Mouse (Mus musculus) embryonic facial prominence, embryonic 12.5 days (tissue): Measurements from ENCODE around the gene Fxyd3. TPM values are rescaled to one million over a fixed set of nuclear protein-coding genes. Genes with fewer than 3 reads are reported as not detected.

ENCODE experiments used
- ATAC-seq: fragments of 200-750 bp; cut with Nextera tagmentation; 2 replicates; pipeline ENCODE4 v1.8.0; 2017; ENCODE audit not compliant: insufficient number of reproducible peaks, insufficient read depth, low FRiP score, low TSS enrichment
- H3K27ac ChIP-seq: fragments of 300-500 bp; sonication (generic); 2 replicates; pipeline ENCODE4 v1.5.1; 2016; ENCODE audit warnings: mild to moderate bottlenecking
- H3K27me3 ChIP-seq: fragments of 300-500 bp; sonication (generic); 2 replicates; pipeline ENCODE4 v1.6.1; 2016; ENCODE audit warnings: mild to moderate bottlenecking, moderate library complexity
- H3K36me3 ChIP-seq: fragments of 300-500 bp; sonication (generic); 2 replicates; pipeline ENCODE4 v1.6.1; 2016; ENCODE audit warnings: mild to moderate bottlenecking
- H3K4me1 ChIP-seq: fragments of 300-500 bp; sonication (generic); 2 replicates; pipeline ENCODE4 v1.6.1; 2016
- H3K4me2 ChIP-seq: fragments of 300-500 bp; sonication (generic); replicated peaks from 2 replicates; pipeline ENCODE4 v1.6.1; 2016; ENCODE audit warnings: mild to moderate bottlenecking, moderate library complexity
- H3K4me3 ChIP-seq: fragments of 300-500 bp; sonication (generic); 2 replicates; pipeline ENCODE4 v1.5.1; 2016; ENCODE audit warnings: mild to moderate bottlenecking
- H3K9ac ChIP-seq: fragments of 300-500 bp; sonication (generic); 2 replicates; pipeline ENCODE4 v1.6.1; 2016; ENCODE audit warnings: mild to moderate bottlenecking, moderate library complexity
- H3K9me3 ChIP-seq: fragments of 300-500 bp; sonication (generic); 2 replicates; pipeline ENCODE4 v1.6.1; 2016; ENCODE audit warnings: mild to moderate bottlenecking, moderate library complexity
- WGBS: fragments of 180-500 bp; shearing (Covaris S2); methylation state at CpG from one replicate; pipeline ENCODE4 v1.1.7; 2016; 5-methylcytosine and 5-hydroxymethylcytosine counted together
- polyA plus RNA-seq: library from polyadenylated mRNA; unstranded; fragments of >200 nt; fragmentation: Nextera tagmentation; extraction: Ambion mirVana; gene quantifications from 2 replicates; pipeline ENCODE4 v1.2.1, GENCODE M21; 2016

Fxyd3 gene
- polyA plus RNA-seq, 1 experiment from 2014 or later, result 16.6 TPM

DNA sequence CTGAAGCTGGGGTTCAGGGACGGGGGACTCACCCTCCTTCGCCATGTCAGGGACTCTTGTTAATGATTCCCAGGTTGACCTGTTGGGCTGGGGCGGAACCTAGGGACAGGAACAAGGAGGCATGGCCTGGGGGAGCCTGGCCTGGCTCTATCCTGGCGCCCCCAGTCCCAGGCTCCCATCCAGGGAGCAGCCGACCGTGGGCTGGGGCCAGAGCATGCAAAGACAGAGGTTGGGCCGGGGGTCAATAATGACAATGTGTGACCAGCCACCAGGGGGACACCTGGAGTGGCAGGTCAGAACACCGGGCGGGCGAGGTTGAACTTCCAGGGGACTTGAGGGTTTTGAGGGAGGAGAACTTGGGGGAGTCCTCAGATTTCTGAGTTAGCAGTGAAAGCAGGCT is 38.1 kb upstream of the Fxyd3 start:
- ATAC-seq, result 0 out of 2 replicates have a peak, but pooled peaks have one; percentile 11
- Histone ChIP-seq H3K4me1 (peaks cover 12% of the 10 kb centered on the region), H3K9ac (no peak overlapping the region), H3K4me3 (no peak overlapping the region), H3K36me3 (no peaks in the 10 kb centered on the region), H3K4me2 (peak overlapping the region; percentile 26), H3K9me3 (no peaks in the 10 kb centered on the region), H3K27me3 (0 out of 2 replicates have a peak, but pooled peaks cover 3% of the 10 kb centered on the region), H3K27ac (no peak overlapping the region)
- WGBS, result 49% methylated on average over 10 of the region's 10 CpGs

DNA sequence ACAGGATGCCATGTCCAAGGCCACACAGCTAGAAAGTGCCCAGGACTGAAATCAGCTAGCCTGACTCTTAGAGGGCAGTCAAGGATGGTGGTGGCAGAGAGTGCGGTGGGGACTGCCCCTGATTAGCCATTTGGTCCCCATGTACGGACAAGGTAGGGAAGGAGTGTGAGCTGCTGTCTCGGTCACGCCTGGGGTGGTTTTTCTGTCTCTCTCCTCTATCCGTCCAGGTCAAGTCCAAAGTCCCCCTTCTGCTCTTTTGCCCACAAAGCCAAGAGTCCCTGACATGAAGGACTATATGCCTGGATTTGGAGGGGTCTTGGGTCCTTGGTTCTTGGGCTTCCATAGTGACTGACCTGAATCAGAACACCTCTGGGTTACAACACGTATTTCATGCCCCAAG is 37.3 kb upstream of the Fxyd3 start:
- H3K27me3 ChIP-seq, result 0 out of 2 replicates have a peak, but pooled peaks cover 3% of the 10 kb centered on the region
- H3K27ac ChIP-seq, result no peak overlapping the region
- no peak overlapping the region for H3K4me3 ChIP-seq
- H3K9ac ChIP-seq, result no peak overlapping the region
- no peaks in the 10 kb centered on the region for H3K36me3 ChIP-seq
- WGBS, result 75% methylated on average over 6 of the region's 6 CpGs
- no peaks in the 10 kb centered on the region for H3K9me3 ChIP-seq
- H3K4me2 ChIP-seq, result no peak overlapping the region
- H3K4me1 ChIP-seq, result peaks cover 12% of the 10 kb centered on the region
- no peak for ATAC-seq

DNA sequence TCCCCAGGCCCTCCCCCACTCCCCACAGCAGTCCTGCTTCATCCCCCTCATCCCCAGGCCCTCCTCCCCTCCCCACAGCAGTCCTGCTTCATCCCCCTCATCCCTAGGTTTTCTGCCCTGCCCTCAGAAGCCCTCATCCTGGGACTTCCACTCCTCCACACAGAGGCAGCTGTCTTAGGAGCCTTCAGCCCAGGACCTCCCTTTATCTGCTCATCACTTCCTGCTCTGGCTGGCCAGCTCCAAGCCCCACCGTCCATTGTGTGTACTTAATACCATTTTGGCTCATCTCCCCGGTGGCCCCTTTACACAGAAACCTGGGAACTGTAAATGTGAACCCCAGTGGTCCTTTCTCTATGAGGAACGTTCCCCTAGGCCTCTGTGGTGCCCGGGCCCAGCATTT is 35.5 kb upstream of the Fxyd3 start:
- Histone ChIP-seq H3K9ac (no peak overlapping the region), H3K4me1 (peaks cover 12% of the 10 kb centered on the region), H3K27me3 (0 out of 2 replicates have a peak, but pooled peaks cover 3% of the 10 kb centered on the region), H3K36me3 (no peaks in the 10 kb centered on the region), H3K27ac (no peak overlapping the region), H3K4me3 (no peak overlapping the region), H3K4me2 (no peak overlapping the region), H3K9me3 (no peaks in the 10 kb centered on the region)
- WGBS, result 46% methylated on average over 4 of the region's 4 CpGs
- ATAC-seq, result no peak

DNA sequence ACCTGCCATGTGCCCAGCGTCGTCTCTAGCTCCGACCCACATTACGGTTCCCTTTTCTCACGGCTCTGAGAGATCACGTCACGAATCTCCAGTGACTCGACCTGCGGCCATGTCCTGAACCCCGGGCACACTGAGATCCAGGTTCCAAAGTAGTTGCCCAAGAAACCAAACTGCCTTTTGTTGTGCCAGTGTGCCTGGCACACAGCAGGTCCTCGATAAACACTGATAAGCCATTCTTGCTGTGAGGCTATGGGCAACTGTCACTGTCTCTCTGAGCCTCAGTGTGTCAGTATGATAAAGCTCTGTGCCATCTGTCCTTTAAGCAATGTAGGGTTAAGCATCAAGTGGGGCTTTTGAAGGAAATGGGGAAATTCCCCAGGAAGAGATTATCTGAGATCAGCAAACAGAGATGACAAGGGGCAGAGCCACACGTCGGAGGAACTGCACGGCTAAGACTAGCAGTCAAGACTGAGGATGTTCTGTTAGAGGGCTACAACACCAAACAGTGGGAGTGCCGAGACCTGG is 34.4 kb upstream of the Fxyd3 start:
- no peak overlapping the region for H3K27ac ChIP-seq
- H3K4me3 ChIP-seq, result no peak overlapping the region
- no peak overlapping the region for H3K9ac ChIP-seq
- WGBS, result 80% methylated on average over 15 of the region's 15 CpGs
- H3K9me3 ChIP-seq, result no peaks in the 10 kb centered on the region
- no peaks in the 10 kb centered on the region for H3K36me3 ChIP-seq
- no peak for ATAC-seq
- peaks cover 9% of the 10 kb centered on the region for H3K4me1 ChIP-seq
- no peak overlapping the region for H3K4me2 ChIP-seq
- H3K27me3 ChIP-seq, result 0 out of 2 replicates have a peak, but pooled peaks cover 3% of the 10 kb centered on the region

DNA sequence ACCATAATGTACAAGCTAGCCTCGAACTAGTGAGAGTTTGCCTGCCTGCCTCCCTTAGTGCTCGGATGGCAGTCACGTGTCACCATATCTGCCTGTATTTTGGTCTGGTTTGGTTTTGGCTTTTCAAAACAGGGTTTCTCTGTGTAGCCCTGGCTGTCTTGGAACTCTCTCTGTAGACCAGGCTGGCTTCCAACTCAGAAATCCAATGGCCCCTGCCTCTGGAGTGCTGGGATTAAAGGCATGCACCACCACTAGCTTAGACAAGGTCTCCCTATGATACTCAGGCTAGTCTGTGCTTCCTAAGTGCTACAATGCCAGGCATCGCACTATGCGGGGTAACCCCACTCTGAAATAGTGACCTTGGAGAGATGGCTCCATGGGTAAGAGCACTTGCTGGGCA is 33.3 kb upstream of the Fxyd3 start:
- no peak overlapping the region for H3K27ac ChIP-seq
- no peaks in the 10 kb centered on the region for H3K36me3 ChIP-seq
- no peaks in the 10 kb centered on the region for H3K27me3 ChIP-seq
- no peak overlapping the region for H3K4me2 ChIP-seq
- no peaks in the 10 kb centered on the region; the same call in 1 of the 2 replicates for H3K4me1 ChIP-seq
- no peaks in the 10 kb centered on the region for H3K9me3 ChIP-seq
- H3K4me3 ChIP-seq, result no peak overlapping the region
- no peak for ATAC-seq
- 82% methylated on average over 5 of the region's 5 CpGs for WGBS
- no peak overlapping the region for H3K9ac ChIP-seq

DNA sequence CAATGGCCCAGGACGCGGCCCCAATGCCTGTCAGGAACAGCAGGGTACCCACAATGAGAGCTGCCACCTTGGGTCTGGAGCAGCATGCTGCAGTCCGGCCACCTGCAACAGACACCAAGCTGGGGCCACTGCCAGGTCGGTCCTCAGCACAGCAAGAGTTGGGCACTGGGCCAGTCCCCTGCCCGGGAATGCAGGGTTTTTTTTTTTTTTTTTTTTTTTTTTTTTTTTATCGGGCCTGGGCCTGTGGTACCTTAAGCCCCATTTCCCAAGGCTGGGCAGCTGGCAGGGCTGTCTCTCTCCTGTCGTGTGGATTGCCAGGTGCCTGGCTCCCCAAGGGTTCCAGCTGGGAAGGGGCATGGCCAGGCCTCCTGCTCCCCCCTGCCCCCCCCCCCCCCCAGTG is 32.6 kb upstream of the Fxyd3 start:
- no peak for ATAC-seq
- WGBS, result 44% methylated on average over 7 of the region's 7 CpGs

DNA sequence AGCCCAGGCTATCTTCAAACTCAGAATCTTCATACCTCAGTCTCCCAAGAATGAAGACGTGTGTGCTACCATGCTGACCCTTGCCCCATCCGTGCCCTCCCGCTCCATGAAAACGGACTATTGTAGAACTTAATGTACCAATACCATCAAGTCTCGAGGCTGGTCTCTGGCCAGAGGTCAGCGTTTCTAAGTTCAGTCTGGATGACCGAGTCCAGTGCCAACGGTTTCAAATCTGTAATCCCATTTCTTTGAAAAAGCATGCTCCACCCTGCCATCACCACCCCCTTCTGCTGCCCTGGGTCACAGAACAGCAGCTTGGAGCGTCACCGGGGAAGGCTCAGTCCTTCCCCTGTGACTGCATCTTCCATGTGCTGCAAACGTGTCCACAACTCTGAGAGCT is 31.3 kb upstream of the Fxyd3 start:
- WGBS, result 84% methylated on average over 11 of the region's 11 CpGs
- Histone ChIP-seq H3K4me3 (no peak overlapping the region), H3K4me1 (no peaks in the 10 kb centered on the region; the same call in 1 of the 2 replicates), H3K27me3 (peaks cover 5% of the 10 kb centered on the region), H3K9ac (no peak overlapping the region), H3K27ac (no peak overlapping the region), H3K4me2 (no peak overlapping the region), H3K36me3 (no peaks in the 10 kb centered on the region), H3K9me3 (no peaks in the 10 kb centered on the region)
- no peak for ATAC-seq

More for the DNA sequence above, 32.6 kb upstream of the Fxyd3 start:
- no peaks in the 10 kb centered on the region for H3K27me3 ChIP-seq
- no peaks in the 10 kb centered on the region; the same call in 1 of the 2 replicates for H3K4me1 ChIP-seq
- H3K36me3 ChIP-seq, result no peaks in the 10 kb centered on the region
- no peaks in the 10 kb centered on the region for H3K9me3 ChIP-seq
- H3K9ac ChIP-seq, result no peak overlapping the region
- no peak overlapping the region for H3K4me3 ChIP-seq
- no peak overlapping the region for H3K4me2 ChIP-seq
- no peak overlapping the region for H3K27ac ChIP-seq

DNA sequence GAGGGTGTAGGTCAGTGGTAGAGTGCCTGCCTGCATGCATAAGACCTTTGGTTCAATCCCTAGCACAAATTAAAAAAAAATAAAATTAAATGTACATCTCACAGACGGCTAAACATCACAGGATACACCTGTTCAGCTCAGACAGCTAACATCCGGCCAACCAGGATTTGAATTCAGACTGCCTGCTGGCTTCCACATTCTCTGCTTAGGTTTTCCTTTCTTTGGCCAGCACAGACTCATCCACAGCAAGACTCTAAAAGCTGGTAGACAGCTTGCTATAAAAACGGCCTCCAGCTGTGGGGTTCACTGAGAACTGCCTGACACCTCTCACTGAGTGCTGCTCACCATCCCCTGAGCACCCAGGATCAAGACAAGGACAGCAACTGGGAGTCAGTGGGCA is 29.7 kb upstream of the Fxyd3 start:
- Histone ChIP-seq H3K27ac (no peak overlapping the region), H3K9ac (no peak overlapping the region), H3K4me3 (no peak overlapping the region), H3K4me2 (no peak overlapping the region), H3K4me1 (no peaks in the 10 kb centered on the region; the same call in 1 of the 2 replicates), H3K27me3 (peaks cover 5% of the 10 kb centered on the region), H3K9me3 (no peaks in the 10 kb centered on the region), H3K36me3 (no peaks in the 10 kb centered on the region)
- no peak for ATAC-seq
- 63% methylated on average over 3 of the region's 3 CpGs for WGBS

DNA sequence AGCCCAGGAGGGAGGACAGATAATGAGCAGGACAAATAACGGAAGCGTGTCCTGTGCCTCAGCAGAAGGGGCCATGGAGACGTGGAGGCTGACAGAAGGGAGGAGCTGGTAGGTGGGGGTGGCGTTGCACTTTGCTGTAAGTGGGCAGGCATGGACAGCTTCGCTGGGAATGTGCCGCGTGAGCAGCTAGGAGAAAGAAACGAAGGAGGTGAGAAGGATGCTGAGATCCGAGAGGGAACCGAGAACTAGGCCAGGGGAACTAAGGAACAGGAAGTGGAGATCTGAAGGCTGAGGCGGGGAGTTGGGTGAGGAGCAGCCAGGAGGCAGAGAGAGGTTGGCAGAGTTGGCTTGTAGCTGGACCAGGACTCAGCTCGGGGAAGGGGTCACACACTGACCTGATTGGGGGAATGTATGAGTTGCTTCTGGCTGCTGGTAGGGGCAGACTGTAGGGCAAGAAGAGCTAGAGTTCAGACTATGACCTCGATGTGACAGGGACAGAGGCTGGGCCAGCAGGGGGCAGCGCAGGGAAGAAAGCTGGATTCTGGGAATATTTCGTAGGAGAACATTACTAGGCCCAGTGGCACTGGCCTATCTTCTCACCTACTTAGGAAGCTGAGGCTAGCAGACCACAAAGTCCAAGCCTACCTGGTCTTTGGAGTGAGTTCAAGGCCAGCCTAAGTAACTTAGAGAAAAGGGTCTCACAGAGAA is 28.7 kb upstream of the Fxyd3 start:
- WGBS, result 61% methylated on average over 15 of the region's 15 CpGs
- no peak overlapping the region for H3K27ac ChIP-seq
- no peaks in the 10 kb centered on the region for H3K36me3 ChIP-seq
- H3K27me3 ChIP-seq, result peaks cover 5% of the 10 kb centered on the region
- no peak overlapping the region for H3K4me2 ChIP-seq
- no peak for ATAC-seq
- H3K9ac ChIP-seq, result no peak overlapping the region
- H3K4me3 ChIP-seq, result no peak overlapping the region
- H3K4me1 ChIP-seq, result no peaks in the 10 kb centered on the region; the same call in 1 of the 2 replicates
- H3K9me3 ChIP-seq, result no peaks in the 10 kb centered on the region

DNA sequence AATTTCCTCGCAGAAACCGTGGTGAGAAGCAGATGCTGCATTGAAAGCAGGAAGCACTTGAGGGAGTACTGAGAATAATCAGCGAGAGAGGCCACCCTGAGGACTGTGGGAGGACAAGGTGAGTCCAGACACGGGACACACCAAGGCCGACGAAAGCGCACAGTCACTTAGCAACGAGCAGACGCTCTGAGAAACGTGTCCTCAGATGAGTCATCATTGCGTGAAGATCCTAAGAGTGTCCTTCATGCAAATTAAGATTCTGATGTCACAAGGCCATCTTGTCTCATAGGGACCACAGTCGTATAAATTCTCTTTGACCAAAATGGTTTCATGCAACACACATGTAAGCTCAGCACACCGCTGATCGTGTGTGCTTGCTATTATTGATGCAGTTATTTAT is 24.3 kb upstream of the Fxyd3 start:
- no peak overlapping the region for H3K4me3 ChIP-seq
- H3K4me1 ChIP-seq, result peaks cover 4% of the 10 kb centered on the region; the same call in 1 of the 2 replicates
- no peak overlapping the region for H3K9ac ChIP-seq
- H3K36me3 ChIP-seq, result no peaks in the 10 kb centered on the region
- peaks cover 5% of the 10 kb centered on the region for H3K27me3 ChIP-seq
- no peak overlapping the region for H3K4me2 ChIP-seq
- H3K27ac ChIP-seq, result no peak overlapping the region
- ATAC-seq, result no peak
- WGBS, result 83% methylated on average over 14 of the region's 14 CpGs
- no peaks in the 10 kb centered on the region for H3K9me3 ChIP-seq

DNA sequence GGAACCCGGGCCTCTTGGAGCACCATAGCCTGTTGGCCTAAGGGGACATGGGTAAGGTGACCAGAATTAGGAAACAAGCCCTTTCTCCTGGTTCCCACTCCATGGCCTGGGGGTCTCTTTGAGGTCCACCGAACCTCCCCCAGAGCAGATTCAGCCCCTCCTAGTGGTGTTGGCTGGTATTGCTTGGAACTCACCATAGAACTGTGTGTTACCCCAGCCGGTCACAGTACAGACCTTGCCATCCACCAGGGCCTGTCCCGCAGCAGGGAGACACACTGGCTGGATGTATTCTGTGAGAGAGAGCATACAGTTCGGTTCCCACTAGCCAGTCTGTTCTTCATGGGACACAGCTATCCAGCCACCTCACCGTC is 23.1 kb upstream of the Fxyd3 start:
- Histone ChIP-seq H3K9ac (no peak overlapping the region), H3K27ac (no peak overlapping the region), H3K4me1 (0 out of 2 replicates have a peak, but pooled peaks cover 4% of the 10 kb centered on the region), H3K27me3 (peaks cover 5% of the 10 kb centered on the region), H3K4me3 (no peak overlapping the region), H3K9me3 (no peaks in the 10 kb centered on the region), H3K36me3 (no peaks in the 10 kb centered on the region), H3K4me2 (no peak overlapping the region)
- WGBS, result 84% methylated on average over 6 of the region's 6 CpGs
- no peak for ATAC-seq
